Mouse (Mus musculus) liver, adult (tissue): ENCODE data around the gene Iglon5.

Experiments used
- GATA4 ChIP-seq: IDR thresholded peaks from 2 replicates; pipeline ENCODE4 v1.6.1; 2014; ENCODE audit warnings: mild to moderate bottlenecking, low read length; ENCODE audit not compliant: insufficient replicate concordance

The Iglon5 gene

GRCm38 (mm10) chr7:43489631-43490125, at the start of gene Iglon5:
Gene Iglon5, minus strand, starts transcription at chr7:43490075.
- TF ChIP-seq GATA4: no peak

- TF ChIP-seq GATA4: no peak
Observed at GRCm38 (mm10) chr7:43538524-43538923, 48.6 kb upstream of the Iglon5 start.

- no peak for TF ChIP-seq GATA4
Observed at GRCm38 (mm10) chr7:43532936-43533505, 43.1 kb upstream of the Iglon5 start.

- no peak for TF ChIP-seq GATA4
Observed at GRCm38 (mm10) chr7:43530216-43530785, 40.4 kb upstream of the Iglon5 start.

- no peak for TF ChIP-seq GATA4
Observed at GRCm38 (mm10) chr7:43525313-43525712, 35.4 kb upstream of the Iglon5 start.

GRCm38 (mm10) chr7:43522776-43523175, 32.9 kb upstream of the Iglon5 start:
- no peak for TF ChIP-seq GATA4

GRCm38 (mm10) chr7:43518341-43518740, 28.5 kb upstream of the Iglon5 start:
- no peak for TF ChIP-seq GATA4

GRCm38 (mm10) chr7:43515076-43515475, 25.2 kb upstream of the Iglon5 start:
- no peak for TF ChIP-seq GATA4

GRCm38 (mm10) chr7:43512519-43512918, 22.6 kb upstream of the Iglon5 start:
- no peak for TF ChIP-seq GATA4

- no peak for TF ChIP-seq GATA4
Observed at GRCm38 (mm10) chr7:43511707-43512478, 22.0 kb upstream of the Iglon5 start.

- TF ChIP-seq GATA4: no peak
Observed at GRCm38 (mm10) chr7:43495343-43496021, 5.6 kb upstream of the Iglon5 start.

GRCm38 (mm10) chr7:43490861-43491260, 986 bp upstream of the Iglon5 start:
- TF ChIP-seq GATA4: no peak

GRCm38 (mm10) chr7:43490182-43490584, 308 bp upstream of the Iglon5 start:
- TF ChIP-seq GATA4: no peak

GRCm38 (mm10) chr7:43488646-43489045, 1.2 kb downstream of the Iglon5 start:
- no peak for TF ChIP-seq GATA4

- TF ChIP-seq GATA4: no peak
Observed at GRCm38 (mm10) chr7:43483236-43483635, 6.6 kb downstream of the Iglon5 start.
